Mouse (Mus musculus) heart, embryonic 16.5 days (tissue): ENCODE measurements at regions not wholly inside any gene's neighbourhood (a gene's known extent, or its start where the extent isn't known, plus 50 kb on each side); places are given as distances from the start of the nearest gene placed in this dataset.
"Not testable (repeated sequence)": the region's sequence is repeated elsewhere in the genome, so short reads cannot be mapped to it uniquely, and the experiment has no call there.

ENCODE experiments used
- ATAC-seq: fragments of 200-750 bp; cut with Nextera tagmentation; replicated peaks from 2 replicates; pipeline ENCODE4 v1.8.0; 2017; ENCODE audit warnings: moderate number of reproducible peaks; ENCODE audit not compliant: insufficient read depth, low FRiP score; ENCODE audit errors: extremely low read depth
- H3K27ac ChIP-seq: fragments of 300-500 bp; sonication (generic); 2 replicates; pipeline ENCODE4 v1.5.1; 2014; ENCODE audit warnings: mild to moderate bottlenecking, low read length, control low read depth, moderate library complexity
- H3K27me3 ChIP-seq: fragments of 300-500 bp; sonication (generic); 2 replicates; pipeline ENCODE4 v1.6.1; 2014; ENCODE audit warnings: low read length, mixed read lengths; ENCODE audit not compliant: control insufficient read depth, insufficient read depth
- H3K36me3 ChIP-seq: fragments of 300-500 bp; sonication (generic); 2 replicates; pipeline ENCODE4 v1.6.1; 2014; ENCODE audit not compliant: control insufficient read depth, insufficient read depth
- H3K4me1 ChIP-seq: fragments of 300-500 bp; sonication (generic); 2 replicates; pipeline ENCODE4 v1.6.1; 2014; ENCODE audit warnings: low read length, mixed read lengths; ENCODE audit not compliant: control insufficient read depth, insufficient read depth
- H3K4me2 ChIP-seq: fragments of 300-500 bp; sonication (generic); 2 replicates; pipeline ENCODE4 v1.6.1; 2014; ENCODE audit warnings: low read depth, mild to moderate bottlenecking, control low read depth, low read length
- H3K4me3 ChIP-seq: fragments of 300-500 bp; sonication (generic); 2 replicates; pipeline ENCODE4 v1.5.1; 2014; ENCODE audit warnings: mild to moderate bottlenecking, control low read depth, low read length
- H3K9ac ChIP-seq: fragments of 300-500 bp; sonication (generic); 2 replicates; pipeline ENCODE4 v1.6.1; 2014; ENCODE audit warnings: low read length, control low read depth
- H3K9me3 ChIP-seq: fragments of 300-500 bp; sonication (generic); replicated peaks from 2 replicates; pipeline ENCODE4 v1.6.1; 2016; ENCODE audit warnings: low read length; ENCODE audit not compliant: control insufficient read depth
- WGBS: fragments of 180-500 bp; shearing (Covaris S2); extraction: QIAGEN DNeasy Blood & Tissue Kit; methylation state at CpG from one replicate; pipeline ENCODE4 v1.1.7; 2014; 5-methylcytosine and 5-hydroxymethylcytosine counted together

DNA sequence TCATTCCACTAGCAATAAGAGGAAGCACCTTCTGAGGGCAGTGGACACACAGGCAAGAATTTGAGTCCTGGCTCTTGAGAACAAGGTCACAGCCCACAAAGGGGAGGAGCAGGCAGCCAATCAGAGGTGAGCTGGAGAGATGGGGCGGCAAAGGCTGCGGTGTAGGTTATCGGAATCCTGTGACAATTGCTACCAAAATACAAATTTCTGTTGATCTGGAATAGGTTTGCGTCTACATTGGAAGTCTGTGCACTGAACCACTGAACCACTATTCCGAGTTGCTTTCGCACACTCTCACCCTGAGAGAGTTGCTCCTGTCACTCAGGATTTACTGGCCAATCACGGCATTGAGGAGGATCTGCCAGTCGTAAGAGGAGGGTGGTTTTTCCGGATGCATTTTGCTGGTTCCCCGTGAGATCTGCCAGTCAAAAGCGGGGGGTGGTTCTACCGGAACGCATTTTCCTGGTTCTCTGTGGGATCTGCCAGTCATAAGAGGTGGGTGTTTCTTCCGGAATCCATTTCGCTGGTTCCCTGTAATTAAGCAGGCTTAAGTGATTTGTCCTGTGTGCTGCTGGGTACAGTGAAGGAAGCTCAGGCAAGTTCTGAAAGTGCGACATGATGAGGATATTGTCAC lies 59.2 kb upstream of the Zfp960 start:
- H3K36me3 ChIP-seq, H3K27me3 ChIP-seq, H3K9me3 ChIP-seq, H3K4me1 ChIP-seq: not testable (repeated sequence)
- under 1% methylated on average over 16 of the region's 16 CpGs for WGBS
- Histone ChIP-seq H3K27ac (peak overlapping the region; percentile 80), H3K4me3 (peak overlapping the region; percentile 67), H3K9ac (peak overlapping the region; percentile 73), H3K4me2 (peak overlapping the region; percentile 77)
- ATAC-seq = peak; percentile 100

DNA sequence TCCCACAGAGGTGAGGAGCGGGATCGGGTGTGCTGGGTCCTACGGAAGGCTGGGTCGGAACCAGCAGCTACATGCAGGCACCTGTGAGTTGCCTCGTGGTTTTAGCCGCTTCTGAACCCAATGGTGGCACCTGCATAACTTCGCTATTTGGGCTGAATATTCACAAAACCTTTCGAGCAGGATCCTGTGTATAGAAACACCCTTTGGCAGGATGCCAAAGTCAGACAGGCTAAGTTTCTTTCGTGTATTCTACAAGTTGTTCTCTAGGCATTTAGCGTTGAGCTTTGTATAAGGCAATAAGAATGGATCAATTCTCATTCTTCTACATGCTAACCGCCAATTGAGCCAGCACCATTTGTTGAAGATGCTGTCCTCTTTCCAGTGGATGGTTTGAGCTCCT lies 58.6 kb upstream of the Zfp960 start:
- ATAC-seq, H3K27me3 ChIP-seq, H3K36me3 ChIP-seq, H3K4me1 ChIP-seq, H3K9me3 ChIP-seq: not testable (repeated sequence)
- peak overlapping the region; percentile 67 for H3K4me3 ChIP-seq
- peak overlapping the region; percentile 73 for H3K9ac ChIP-seq
- 5% methylated on average over 8 of the region's 11 CpGs for WGBS
- H3K4me2 ChIP-seq = peak overlapping the region; percentile 77
- peak overlapping the region; percentile 73 for H3K27ac ChIP-seq
